Mouse (Mus musculus) liver, embryonic 14.5 days (tissue): ENCODE data around the gene Cldn20. TPM values are rescaled to one million over a fixed set of nuclear protein-coding genes. Genes with fewer than 3 reads are reported as not detected.

Experiments
- ATAC-seq: fragments of 200-750 bp; cut with Nextera tagmentation; 2 replicates; pipeline ENCODE4 v1.8.0; 2017; ENCODE audit warnings: moderate number of reproducible peaks, mild to moderate bottlenecking, moderate library complexity; ENCODE audit not compliant: insufficient read depth
- DNase-seq, 3 experiments: peaks; one replicate each; pipeline ENCODE4 v3.0.0-alpha.2; 2012 to 2013; ENCODE audit warnings: low read depth in 3 of 3, low spot score in 3 of 3
- H3K27ac ChIP-seq: fragments of 300-500 bp; sonication (generic); 2 replicates; pipeline ENCODE4 v1.5.1; 2014; ENCODE audit warnings: moderate library complexity, mild to moderate bottlenecking, control low read depth, inconsistent platforms
- H3K27me3 ChIP-seq: fragments of 300-500 bp; sonication (generic); 2 replicates; pipeline ENCODE4 v1.6.1; 2014; ENCODE audit warnings: mild to moderate bottlenecking, low read length, moderate library complexity; ENCODE audit not compliant: control insufficient read depth, insufficient read depth
- H3K36me3 ChIP-seq: fragments of 300-500 bp; sonication (generic); replicated peaks from 2 replicates; pipeline ENCODE4 v1.6.1; 2014; ENCODE audit warnings: low read depth; ENCODE audit not compliant: control insufficient read depth, insufficient read depth
- H3K4me1 ChIP-seq, 2 experiments: fragments of 200-500 bp in 1 of 2; fragments of 300-500 bp in 1 of 2; sonication (generic) in 1 of 2; replicated peaks; 2 replicates each; pipeline ENCODE4 v1.6.1; 2012 to 2014; ENCODE audit warnings: antibody characterized with exemption in 1 of 2, inconsistent platforms in 1 of 2, low read length in 1 of 2; ENCODE audit not compliant: control insufficient read depth in 2 of 2, insufficient read depth in 2 of 2
- H3K4me2 ChIP-seq: fragments of 300-500 bp; sonication (generic); 2 replicates; pipeline ENCODE4 v1.6.1; 2014; ENCODE audit warnings: low read depth, mild to moderate bottlenecking, control low read depth, moderate library complexity
- H3K4me3 ChIP-seq, 2 experiments: fragments of 200-500 bp in 1 of 2; fragments of 300-500 bp in 1 of 2; sonication (generic) in 1 of 2; 2 replicates each; pipeline ENCODE4 v1.5.1; 2012 to 2014; ENCODE audit warnings: low read depth in 2 of 2, low read length in 2 of 2, mild to moderate bottlenecking in 2 of 2, control low read depth in 1 of 2, inconsistent platforms in 1 of 2, moderate library complexity in 1 of 2; ENCODE audit not compliant: insufficient read depth in 1 of 2
- H3K9ac ChIP-seq: fragments of 300-500 bp; sonication (generic); replicated peaks from 2 replicates; pipeline ENCODE4 v1.6.1; 2014; ENCODE audit warnings: mild to moderate bottlenecking, control low read depth, moderate library complexity
- H3K9me3 ChIP-seq: fragments of 300-500 bp; sonication (generic); 2 replicates; pipeline ENCODE4 v1.6.1; 2016; ENCODE audit warnings: low read length, mixed read lengths; ENCODE audit not compliant: control insufficient read depth
- CTCF ChIP-seq: IDR thresholded peaks from 2 replicates; pipeline ENCODE4 v1.5.1; 2016; ENCODE audit warnings: antibody characterized with exemption, low read depth, control low read depth
- EP300 ChIP-seq: IDR thresholded peaks from 2 replicates; pipeline ENCODE4 v1.6.1; 2016; ENCODE audit warnings: antibody characterized with exemption, low read depth
- WGBS: fragments of 180-500 bp; shearing (Covaris S2); extraction: QIAGEN DNeasy Blood & Tissue Kit; methylation state at CpG from one replicate; pipeline ENCODE4 v1.1.7; 2014; ENCODE audit not compliant: insufficient replicate concordance; 5-methylcytosine and 5-hydroxymethylcytosine counted together
- polyA plus RNA-seq, 2 experiments: library from polyadenylated mRNA; depleted of rRNA in 1 of 2; stranded (reverse) in 1 of 2; unstranded in 1 of 2; fragments of >200 nt; fragmentation: Nextera tagmentation in 1 of 2; extraction: Ambion mirVana in 1 of 2; gene quantifications; 2 replicates each; pipeline versions ENCODE4 v1.2.1 to v1.2.3; 2012 to 2014

The Cldn20 gene
- polyA plus RNA-seq, 2 experiments, result 0.13 TPM; not detected in 1

- Histone ChIP-seq H3K9ac (no peak overlapping the region), H3K4me3 (no peak overlapping the region), H3K4me1 (peaks cover 1 to 3% of the 10 kb centered on the region in 2 experiments; a peak in 1 of 4 replicates), H3K27ac (no peak overlapping the region), H3K4me2 (no peak overlapping the region), H3K27me3 (no peaks in the 10 kb centered on the region), H3K36me3 (no peaks in the 10 kb centered on the region), H3K9me3 (no peaks in the 10 kb centered on the region)
- TF ChIP-seq EP300 (no peak), CTCF (no peak)
- DNase-seq (no peak), ATAC-seq (no peak)
- 73% methylated on average over 9 of the region's 9 CpGs for WGBS
These were observed 15.9 kb upstream of the Cldn20 start for GRCm38 (mm10) chr17:3516406-3516805.

GRCm38 (mm10) chr17:3520344-3520743 lies 12.0 kb upstream of the Cldn20 start:
- Histone ChIP-seq H3K27me3 (no peaks in the 10 kb centered on the region), H3K4me2 (no peak overlapping the region), H3K4me3 (no peak overlapping the region), H3K27ac (no peak overlapping the region), H3K36me3 (no peaks in the 10 kb centered on the region), H3K9me3 (no peaks in the 10 kb centered on the region), H3K9ac (no peak overlapping the region), H3K4me1 (peaks cover 3% of the 10 kb centered on the region in 2 experiments; a peak in 1 of 4 replicates)
- 66% methylated on average over 5 of the region's 5 CpGs for WGBS
- ATAC-seq, result peak; percentile 37; the same call in 1 of the 2 replicates
- DNase-seq, result no peak
- TF ChIP-seq CTCF (no peak), EP300 (no peak)

GRCm38 (mm10) chr17:3527841-3528471 lies 4.4 kb upstream of the Cldn20 start:
- TF ChIP-seq EP300 (peak; percentile 59), CTCF (no peak)
- no peak overlapping the region for H3K9ac ChIP-seq
- peaks cover 11 to 18% of the 10 kb centered on the region in 2 experiments for H3K4me1 ChIP-seq
- no peak overlapping the region; the same call in 1 of the 2 replicates for H3K27ac ChIP-seq
- no peaks in the 10 kb centered on the region for H3K9me3 ChIP-seq
- 47% methylated on average over 6 of the region's 6 CpGs for WGBS
- peak overlapping the region; percentile 39 for H3K4me2 ChIP-seq
- ATAC-seq, result peak; percentile 71; the same call in 1 of the 2 replicates
- DNase-seq, result peak; percentile 7 to 36 (median 28)
- H3K27me3 ChIP-seq, result no peaks in the 10 kb centered on the region
- H3K4me3 ChIP-seq, result no peak overlapping the region
- H3K36me3 ChIP-seq, result no peaks in the 10 kb centered on the region

- Histone ChIP-seq H3K36me3 (no peaks in the 10 kb centered on the region), H3K4me2 (no peak overlapping the region), H3K27ac (no peak overlapping the region), H3K27me3 (no peaks in the 10 kb centered on the region), H3K9ac (no peak overlapping the region), H3K4me1 (peaks cover 11 to 18% of the 10 kb centered on the region in 2 experiments), H3K4me3 (no peak overlapping the region), H3K9me3 (no peaks in the 10 kb centered on the region)
- TF ChIP-seq CTCF (no peak), EP300 (no peak)
- peak in 2 of 3 experiments; percentile 9 to 33 for DNase-seq
- ATAC-seq, result peak; percentile 67
- WGBS, result 32% methylated on average over 3 of the region's 3 CpGs
These were observed 2.8 kb upstream of the Cldn20 start for GRCm38 (mm10) chr17:3529523-3529922.

- H3K4me1 ChIP-seq, result peaks cover 11 to 18% of the 10 kb centered on the region in 2 experiments
- no peaks in the 10 kb centered on the region for H3K36me3 ChIP-seq
- H3K27ac ChIP-seq, result no peak overlapping the region
- H3K9me3 ChIP-seq, result no peaks in the 10 kb centered on the region
- no peak for ATAC-seq
- H3K9ac ChIP-seq, result no peak overlapping the region
- H3K27me3 ChIP-seq, result no peaks in the 10 kb centered on the region
- no peak overlapping the region for H3K4me3 ChIP-seq
- TF ChIP-seq CTCF (no peak), EP300 (no peak)
- 70% methylated on average over 7 of the region's 7 CpGs for WGBS
- no peak for DNase-seq
- no peak overlapping the region for H3K4me2 ChIP-seq
These were observed 1.8 kb upstream of the Cldn20 start for GRCm38 (mm10) chr17:3530549-3530948.
